Mouse (Mus musculus) gastrocnemius, postnatal 4 days (tissue): ENCODE data around the gene Vat1. TPM values are rescaled to one million over a fixed set of nuclear protein-coding genes. Genes with fewer than 3 reads are reported as not detected.
"Not testable (repeated sequence)": the region's sequence is repeated elsewhere in the genome, so short reads cannot be mapped to it uniquely, and the experiment has no call there.

Experiments used
- DNase-seq, 2 experiments: peaks; one replicate each; pipeline ENCODE4 v3.0.0; 2021 to 2022; ENCODE audit warnings: low spot score in 2 of 2, mixed read lengths in 2 of 2
- total RNA-seq, 2 experiments: library from RNA; stranded (reverse); gene quantifications; 2 replicates each; pipeline ENCODE4 v1.2.3; 2021

The Vat1 gene
- total RNA-seq, 2 experiments from 2014 or later = 72.6 to 79.3 TPM

- no peak for DNase-seq
Measured at GRCm38 (mm10) chr11:101446319-101446718, 19.7 kb downstream of the Vat1 start.

DNA sequence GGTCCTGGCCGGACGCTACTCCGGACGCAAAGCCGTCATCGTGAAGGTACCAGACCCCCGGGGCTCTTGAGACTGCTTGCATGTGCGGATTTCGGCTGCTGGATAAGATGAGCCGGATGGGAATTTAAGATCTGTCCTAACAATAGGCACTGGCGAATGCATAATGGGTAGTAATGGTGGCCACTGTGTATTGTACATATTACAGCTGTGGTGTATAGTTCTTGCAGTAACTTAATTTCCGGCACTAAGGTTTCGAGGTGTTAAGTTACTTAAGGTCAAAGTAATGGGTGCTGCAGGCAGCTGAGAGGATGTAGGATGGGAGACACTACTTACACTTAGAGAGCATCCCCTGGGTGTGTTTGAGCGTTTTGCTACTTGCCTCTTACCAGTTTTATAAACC is 23.3 kb downstream of the Vat1 start:
- no peak for DNase-seq

DNA sequence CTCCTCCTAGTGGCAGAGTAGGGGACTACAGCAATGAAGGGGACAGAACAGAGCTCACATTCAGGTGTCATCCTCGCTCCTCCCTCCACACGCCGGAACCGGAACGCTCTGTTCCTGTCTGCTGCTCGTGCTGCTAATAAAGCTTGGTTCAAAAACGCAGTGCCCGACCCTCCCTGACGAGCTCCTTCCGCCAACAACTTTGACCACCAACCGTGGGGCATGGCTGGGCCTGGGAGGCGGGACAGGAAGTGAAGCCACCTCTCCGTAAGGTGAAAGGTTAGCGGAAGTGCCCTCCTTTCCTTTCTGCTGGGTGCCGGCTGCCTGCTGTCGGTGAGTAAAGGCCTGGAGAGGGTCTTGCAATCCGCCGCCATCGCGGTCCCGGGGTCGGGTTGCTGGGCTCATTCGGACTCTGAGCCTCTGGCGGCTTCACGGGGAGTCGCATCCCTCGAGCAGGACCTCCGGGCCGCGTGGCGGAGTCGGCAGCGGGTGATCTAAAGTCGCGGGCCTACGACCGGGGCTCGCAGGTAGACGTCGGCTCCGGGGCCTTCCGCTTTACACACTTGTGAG is 23.8 kb downstream of the Vat1 start, which contains the start of gene Rpl27:
TSS of gene Rpl27 (plus strand) at position 172 of the 567 bp plus-strand sequence.
- peak; percentile 87 to 94 for DNase-seq

GRCm38 (mm10) chr11:101441450-101442126 is 24.4 kb downstream of the Vat1 start:
- not testable (repeated sequence) for DNase-seq

DNA sequence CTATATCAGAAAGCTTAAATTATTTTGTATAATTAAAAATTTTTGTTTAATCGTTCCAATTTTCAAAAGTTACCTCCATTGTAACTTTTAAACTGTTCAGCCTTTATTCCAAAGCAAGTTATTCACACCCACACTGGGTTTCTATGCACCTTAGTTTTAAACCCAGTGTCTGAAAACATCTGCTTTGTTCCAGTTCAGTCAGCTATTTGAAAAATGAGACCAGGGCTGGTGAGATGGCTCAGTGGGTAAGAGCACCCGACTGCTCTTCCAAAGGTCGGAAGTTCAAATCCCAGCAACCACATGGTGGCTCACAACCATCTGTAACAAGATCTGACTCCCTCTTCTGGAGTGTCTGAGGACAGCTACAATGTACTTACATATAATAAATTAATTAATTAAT is 28.0 kb downstream of the Vat1 start:
- not testable (repeated sequence) for DNase-seq

DNA sequence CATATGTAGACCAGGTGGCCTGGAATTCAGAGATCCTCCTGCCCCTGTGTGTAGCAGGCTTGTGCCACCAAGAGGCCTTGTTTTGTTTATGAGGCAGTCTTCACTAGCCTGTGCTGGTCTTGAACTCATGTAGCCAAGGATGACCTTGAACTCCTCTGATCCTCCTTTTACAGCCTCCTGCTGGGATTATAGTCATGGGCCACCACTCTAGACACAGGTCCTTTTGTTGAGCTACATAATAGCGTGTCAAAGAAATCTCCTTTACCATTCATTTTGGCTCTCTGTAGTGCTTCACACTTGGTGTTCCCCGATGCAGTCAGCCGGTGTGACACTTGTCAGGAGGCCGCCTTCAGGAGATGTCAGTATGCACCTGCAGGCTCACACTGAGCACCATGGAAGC is 29.1 kb downstream of the Vat1 start:
- DNase-seq = no peak

GRCm38 (mm10) chr11:101435831-101436230 is 30.2 kb downstream of the Vat1 start:
- DNase-seq = no peak

DNA sequence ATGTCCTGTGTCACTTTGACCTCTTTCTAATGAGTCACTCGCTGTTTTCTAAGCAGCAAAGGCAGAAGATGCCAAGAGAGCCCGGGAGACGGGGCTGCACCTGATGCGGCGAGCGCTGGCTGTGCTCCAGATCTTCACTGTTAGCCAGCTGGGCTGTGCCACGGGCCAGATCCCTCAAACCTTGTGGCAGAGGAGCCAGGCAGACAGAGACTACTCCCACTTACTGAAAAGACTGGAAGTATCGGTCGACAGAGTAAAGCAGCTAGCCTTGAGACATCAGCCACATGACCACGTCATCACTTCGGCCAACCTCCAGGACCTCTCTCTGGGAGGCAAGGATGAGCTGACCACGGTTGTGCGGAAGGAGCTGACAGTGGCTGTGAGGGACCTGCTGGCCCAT is 32.6 kb downstream of the Vat1 start:
- no peak for DNase-seq

GRCm38 (mm10) chr11:101431327-101431726 is 34.7 kb downstream of the Vat1 start:
- DNase-seq = no peak

- no peak for DNase-seq
Measured at GRCm38 (mm10) chr11:101426165-101426564, 39.9 kb downstream of the Vat1 start.

DNA sequence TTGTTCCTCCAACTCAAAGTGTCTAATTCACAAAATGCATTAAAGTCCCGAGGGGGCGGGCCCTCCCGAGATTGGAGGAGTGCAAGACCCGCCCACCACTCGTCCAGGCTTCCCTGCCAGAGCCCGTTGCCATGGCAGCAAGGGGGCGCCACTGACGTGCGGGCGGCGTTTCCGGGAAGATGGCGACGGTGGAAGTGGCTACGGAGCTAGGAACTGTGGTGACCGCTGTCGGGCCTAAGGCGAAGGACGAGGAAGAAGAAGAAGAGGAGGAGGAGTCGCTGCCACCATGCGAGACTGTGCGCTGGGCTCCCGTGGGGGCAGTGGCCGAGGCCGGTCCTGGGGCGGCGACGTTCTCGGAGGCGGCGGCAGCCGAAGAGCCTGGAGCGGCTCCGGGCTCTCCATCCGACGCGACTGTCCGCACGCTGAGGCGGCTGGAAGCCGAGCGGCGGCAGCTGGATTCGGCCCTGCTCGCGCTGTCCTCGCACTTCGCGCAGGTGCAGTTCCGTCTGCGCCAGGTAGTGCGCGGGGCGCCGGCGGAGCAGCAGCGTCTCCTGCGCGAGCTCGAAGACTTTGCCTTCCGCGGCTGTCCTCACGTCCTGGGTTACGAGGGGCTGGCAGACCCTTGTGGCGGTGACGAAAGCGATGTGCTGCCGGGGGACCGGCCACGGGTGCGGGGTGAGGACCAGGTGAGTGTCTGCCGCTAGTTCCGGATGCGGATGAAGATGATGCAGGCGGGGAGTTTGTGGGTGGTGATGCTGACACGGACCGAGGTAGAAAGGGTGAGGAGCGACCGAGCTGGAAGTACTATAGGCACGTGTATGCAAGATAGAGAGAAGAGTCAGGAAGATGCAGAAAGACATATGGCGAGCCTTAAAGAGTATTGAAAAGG is 40.9 kb downstream of the Vat1 start, which contains the start of the genes Rundc1 and Ptges3l:
TSS of gene Rundc1 (plus strand) at position 161 of the 889 bp plus-strand sequence.
TSS of gene Ptges3l (minus strand) at position 409 of the 889 bp plus-strand sequence.
- peak; percentile 98 to 99 for DNase-seq

- peak in 1 of 2 experiments; percentile 28 for DNase-seq
Measured at GRCm38 (mm10) chr11:101424105-101424851, 41.8 kb downstream of the Vat1 start, which contains the start of gene Gm27029. Gene Gm27029, minus strand, starts transcription at chr11:101424796.

- no peak for DNase-seq
Measured at GRCm38 (mm10) chr11:101420148-101420547, 45.9 kb downstream of the Vat1 start.

GRCm38 (mm10) chr11:101419610-101420009 is 46.4 kb downstream of the Vat1 start:
- DNase-seq = no peak

GRCm38 (mm10) chr11:101418991-101419390 is 47.0 kb downstream of the Vat1 start:
- DNase-seq = no peak

DNA sequence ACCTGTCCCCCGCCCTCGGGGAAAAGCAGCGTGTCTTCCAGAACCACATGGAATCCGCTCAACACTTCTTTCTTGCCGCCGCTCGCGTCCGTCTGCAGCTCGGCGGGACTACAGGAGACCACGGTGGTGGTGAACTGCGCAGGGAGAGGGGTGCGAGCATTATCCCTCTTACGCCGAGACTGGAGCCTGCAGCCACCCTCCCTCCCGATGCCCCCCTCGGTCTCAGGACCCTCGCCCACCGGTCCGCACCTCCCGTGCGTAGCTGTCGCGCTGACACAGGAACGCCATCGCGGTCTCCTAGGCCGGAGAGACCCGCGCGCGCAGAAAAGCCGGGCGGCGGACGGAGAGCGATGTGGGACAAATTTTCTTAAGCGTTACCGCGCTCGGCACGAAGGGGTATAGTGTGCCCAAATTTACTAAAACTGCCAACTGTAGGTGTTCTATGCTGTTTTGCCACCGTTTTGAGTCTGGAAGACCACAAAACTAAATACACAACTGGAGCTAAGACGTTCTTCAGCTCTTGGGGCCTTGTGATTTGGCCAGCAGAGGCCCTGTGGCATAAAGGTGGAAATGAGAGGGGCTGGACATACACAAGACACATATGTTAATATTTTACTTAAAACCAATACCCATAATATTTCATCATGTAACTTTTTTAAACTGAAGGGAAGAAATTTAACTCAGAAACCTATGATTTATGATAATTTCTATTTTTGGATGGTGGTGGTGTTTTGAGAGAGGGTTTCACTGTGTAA is 48.8 kb downstream of the Vat1 start, which contains the start of gene Aarsd1:
TSS of gene Aarsd1 (minus strand) at position 515 of the 755 bp plus-strand sequence.
- peak; percentile 82 to 91 for DNase-seq

DNA sequence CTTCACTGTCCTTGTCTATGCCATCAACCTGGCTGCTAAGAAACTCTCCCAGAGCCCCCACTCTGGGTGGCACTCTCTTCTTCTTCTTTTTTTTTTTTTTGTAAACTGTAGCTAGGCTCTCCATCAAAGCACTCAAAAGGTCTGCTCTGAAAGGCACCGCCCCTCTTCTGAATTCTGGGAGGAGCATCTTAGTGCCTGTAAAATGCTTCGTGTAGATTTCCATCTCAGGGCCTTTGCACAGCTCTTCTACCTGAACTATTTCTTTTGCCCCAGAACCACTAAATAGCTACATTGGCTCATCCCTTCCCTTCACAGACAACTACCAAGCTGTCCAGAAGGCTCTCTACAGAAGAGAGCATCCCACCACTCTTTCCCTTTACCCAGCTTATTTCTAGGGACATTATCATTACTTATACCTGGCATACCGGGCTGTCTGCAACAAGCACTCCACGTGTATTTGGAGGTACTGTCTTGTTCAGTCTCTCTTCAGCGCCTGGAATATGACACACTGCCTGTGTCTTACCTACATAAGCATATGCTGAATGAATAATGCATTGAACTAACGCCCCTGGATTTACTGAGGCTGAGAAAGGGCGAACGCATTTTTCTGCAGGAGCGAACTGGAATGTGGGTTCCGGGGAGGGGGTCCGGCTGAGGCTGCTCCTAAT is 49.5 kb downstream of the Vat1 start:
- no peak for DNase-seq

DNA sequence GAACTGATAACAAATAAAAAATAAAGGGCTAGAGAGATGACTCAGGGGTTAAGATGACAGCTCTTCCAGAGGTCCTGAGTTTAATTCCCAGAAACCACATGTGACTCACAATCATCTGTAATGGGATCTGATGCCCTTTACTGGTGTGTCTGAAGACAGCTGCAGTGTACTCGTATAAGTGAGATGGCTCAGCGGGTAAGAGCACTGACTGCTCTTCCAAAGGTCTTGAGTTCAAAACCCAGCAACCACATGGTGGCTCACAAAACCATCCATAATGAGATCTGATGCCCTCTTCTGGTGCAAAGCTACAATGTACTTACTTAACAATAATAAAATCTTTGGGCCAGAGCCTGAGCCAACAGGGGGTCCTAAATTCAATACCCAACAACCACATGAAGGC is 50.7 kb downstream of the Vat1 start:
- no peak for DNase-seq
